Mouse (Mus musculus): ENCODE results near the gene Hrh3.

Gene Hrh3

GRCm38 (mm10) chr2:180053001-180053400 lies 51.3 kb downstream of the Hrh3 start:
- no peak for DNase-seq

- DNase-seq, result peak; percentile 49
Measured at GRCm38 (mm10) chr2:180051986-180052733, 52.1 kb downstream of the Hrh3 start.

- DNase-seq, result peak; percentile 84
Measured at GRCm38 (mm10) chr2:180050986-180051385, 53.3 kb downstream of the Hrh3 start.
